Mouse (Mus musculus) embryonic fibroblast, embryonic 13.5 days (primary cell): ENCODE data around the gene Ucma.

Experiments
- CTCF ChIP-seq: IDR thresholded peaks from 2 replicates; pipeline ENCODE4 v1.5.1; 2011; ENCODE audit warnings: mild to moderate bottlenecking, control low read depth, low read length, moderate library complexity, borderline replicate concordance; ENCODE audit not compliant: insufficient read depth
- POLR2A ChIP-seq: IDR thresholded peaks from 2 replicates; pipeline ENCODE4 v1.6.1; 2011; ENCODE audit warnings: low read depth, mild to moderate bottlenecking, control low read depth, low read length, moderate library complexity

GRCm38 (mm10) chr2:4975807-4976206, at the start of gene Ucma:
- TF ChIP-seq CTCF = no peak
- TF ChIP-seq POLR2A = no peak
